Mouse (Mus musculus): ENCODE results near the gene Xrcc5. TPM values are rescaled to one million over a fixed set of nuclear protein-coding genes. Genes with fewer than 3 reads are reported as not detected.

Gene Xrcc5
- total RNA-seq (2023) = 10 to 100 TPM; 23.7 to 26.0 TPM

DNA sequence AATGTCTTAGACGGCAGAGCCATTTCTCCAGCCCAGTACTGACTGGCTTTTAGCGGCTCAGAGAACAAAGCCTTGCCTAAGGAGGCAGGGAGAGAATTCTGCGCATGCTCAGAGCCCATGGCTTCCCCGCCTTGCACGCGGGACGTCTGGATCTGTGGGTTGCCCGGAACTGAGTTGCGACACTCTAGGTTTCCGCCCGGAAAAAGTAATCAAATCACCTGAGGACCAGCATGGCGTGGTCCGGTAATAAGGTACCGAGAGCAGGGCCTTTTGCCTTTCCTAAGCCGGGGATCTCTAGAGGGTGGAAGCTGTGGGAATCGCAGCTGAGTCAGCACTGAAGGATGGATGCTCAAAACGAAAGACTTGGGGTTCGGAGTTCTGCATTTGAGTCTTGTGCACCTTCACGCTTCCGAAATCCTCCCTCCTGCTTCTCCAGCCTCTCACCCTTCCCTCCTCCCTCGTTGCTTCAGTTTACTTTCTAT, at the start of gene Xrcc5:
Xrcc5 (plus strand) TSS at position 105 of the 482 bp plus-strand sequence.

DNA sequence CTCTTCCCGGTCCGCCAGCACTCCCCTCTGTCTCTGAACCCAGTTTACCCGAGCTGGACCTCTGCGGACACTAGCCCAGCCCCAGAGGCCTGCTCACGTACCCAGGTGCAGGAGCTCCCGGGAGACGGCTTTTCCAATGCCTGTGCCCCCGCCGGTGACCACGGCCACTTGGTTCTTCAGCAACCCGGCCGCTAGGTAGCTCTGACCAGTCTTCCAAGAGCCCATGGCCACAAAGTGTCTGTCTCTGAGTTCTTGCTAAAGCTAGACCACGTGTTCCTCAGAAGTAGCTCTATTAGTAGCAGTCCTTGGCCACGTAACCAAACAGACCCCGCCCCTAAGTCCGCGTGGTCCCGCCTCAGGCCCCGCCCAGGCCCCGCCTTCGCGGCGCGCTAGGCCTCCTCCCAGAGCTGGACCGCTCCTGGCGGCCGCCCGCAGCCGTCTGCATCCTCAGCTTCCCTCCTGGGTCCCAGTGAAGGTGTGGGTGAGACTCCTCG, 23.2 kb upstream of the Xrcc5 start, which contains the start of the genes Pecr and Tmem169:
Pecr (minus strand) TSS at position 323 of the 494 bp plus-strand sequence.
Tmem169 (plus strand) TSS at position 378 of the 494 bp plus-strand sequence.

Other genes with a start within 250 kb of the Xrcc5 start
- not detected for gene Mreg, start 95.1 kb upstream of the Xrcc5 start, total RNA-seq (2023)
- gene Pecr, start 23.1 kb upstream of the Xrcc5 start, total RNA-seq (2023) = 1 to 10 TPM; 2.7 to 4.2 TPM
- not detected for gene Tmem169, start 23.1 kb upstream of the Xrcc5 start, total RNA-seq (2023)
- not detected for gene March4, start 229.5 kb downstream of the Xrcc5 start, total RNA-seq (2023)